Mouse (Mus musculus) midbrain, embryonic 12.5 days (tissue): ENCODE results near the gene Ubap2l. TPM values are rescaled to one million over a fixed set of nuclear protein-coding genes. Genes with fewer than 3 reads are reported as not detected.

Experiments used
- ATAC-seq: fragments of 200-750 bp; cut with Nextera tagmentation; 2 replicates; pipeline ENCODE4 v1.8.0; 2017; ENCODE audit warnings: low read depth, moderate TSS enrichment, moderate library complexity; ENCODE audit not compliant: low FRiP score
- H3K27ac ChIP-seq: fragments of 300-500 bp; sonication (generic); replicated peaks from 2 replicates; pipeline ENCODE4 v1.5.1; 2016; ENCODE audit warnings: mild to moderate bottlenecking
- H3K27me3 ChIP-seq: fragments of 300-500 bp; sonication (generic); 2 replicates; pipeline ENCODE4 v1.6.1; 2016; ENCODE audit warnings: mild to moderate bottlenecking
- H3K36me3 ChIP-seq: fragments of 300-500 bp; sonication (generic); 2 replicates; pipeline ENCODE4 v1.6.1; 2016
- H3K4me1 ChIP-seq: fragments of 300-500 bp; sonication (generic); 2 replicates; pipeline ENCODE4 v1.6.1; 2016
- H3K4me2 ChIP-seq: fragments of 300-500 bp; sonication (generic); replicated peaks from 2 replicates; pipeline ENCODE4 v1.6.1; 2016; ENCODE audit warnings: mild to moderate bottlenecking, moderate library complexity
- H3K4me3 ChIP-seq: fragments of 300-500 bp; sonication (generic); 2 replicates; pipeline ENCODE4 v1.5.1; 2016; ENCODE audit warnings: mild to moderate bottlenecking
- H3K9ac ChIP-seq: fragments of 300-500 bp; sonication (generic); replicated peaks from 2 replicates; pipeline ENCODE4 v1.6.1; 2016; ENCODE audit warnings: mild to moderate bottlenecking, moderate library complexity
- H3K9me3 ChIP-seq: fragments of 300-500 bp; sonication (generic); 2 replicates; pipeline ENCODE4 v1.6.1; 2016; ENCODE audit warnings: mild to moderate bottlenecking
- WGBS: fragments of 180-500 bp; shearing (Covaris S2); methylation state at CpG from one replicate; pipeline ENCODE4 v1.1.7; 2016; 5-methylcytosine and 5-hydroxymethylcytosine counted together
- polyA plus RNA-seq: library from polyadenylated mRNA; unstranded; fragments of >200 nt; fragmentation: Nextera tagmentation; extraction: Ambion mirVana; gene quantifications from 2 replicates; pipeline ENCODE4 v1.2.1, GENCODE M21; 2016

The Ubap2l gene
- polyA plus RNA-seq, 1 experiment from 2014 or later = 207 TPM

GRCm38 (mm10) chr3:89997791-89998495 lies 54.5 kb downstream of the Ubap2l start:
- Histone ChIP-seq H3K27ac (peak overlapping the region; percentile 84), H3K27me3 (no peaks in the 10 kb centered on the region), H3K9ac (peak overlapping the region; percentile 77), H3K4me3 (peak overlapping the region; percentile 81), H3K4me1 (peaks cover 18% of the 10 kb centered on the region), H3K4me2 (peak overlapping the region; percentile 88), H3K9me3 (no peaks in the 10 kb centered on the region), H3K36me3 (peaks cover 47% of the 10 kb centered on the region)
- ATAC-seq = peak; percentile 64
- 18% methylated on average over 23 of the region's 23 CpGs for WGBS

GRCm38 (mm10) chr3:89994807-89995515 lies 57.5 kb downstream of the Ubap2l start:
- H3K4me3 ChIP-seq = no peak overlapping the region
- no peak overlapping the region for H3K27ac ChIP-seq
- WGBS = 91% methylated on average over 5 of the region's 5 CpGs
- H3K27me3 ChIP-seq = no peaks in the 10 kb centered on the region
- H3K9ac ChIP-seq = no peak overlapping the region
- peaks cover 25% of the 10 kb centered on the region for H3K36me3 ChIP-seq
- no peak overlapping the region for H3K4me2 ChIP-seq
- peaks cover 18% of the 10 kb centered on the region for H3K4me1 ChIP-seq
- no peak for ATAC-seq
- H3K9me3 ChIP-seq = no peaks in the 10 kb centered on the region

- H3K36me3 ChIP-seq = 0 out of 2 replicates have a peak, but pooled peaks cover 3% of the 10 kb centered on the region
- no peaks in the 10 kb centered on the region for H3K9me3 ChIP-seq
- ATAC-seq = no peak
- H3K9ac ChIP-seq = no peak overlapping the region
- no peak overlapping the region for H3K27ac ChIP-seq
- no peaks in the 10 kb centered on the region for H3K27me3 ChIP-seq
- WGBS = 92% methylated on average over 4 of the region's 4 CpGs
- H3K4me2 ChIP-seq = no peak overlapping the region
- H3K4me3 ChIP-seq = no peak overlapping the region
- H3K4me1 ChIP-seq = no peaks in the 10 kb centered on the region
Measured at GRCm38 (mm10) chr3:89987822-89988221, 64.6 kb downstream of the Ubap2l start.

GRCm38 (mm10) chr3:89987211-89987610 lies 65.2 kb downstream of the Ubap2l start:
- H3K4me2 ChIP-seq = no peak overlapping the region
- H3K4me3 ChIP-seq = no peak overlapping the region
- no peaks in the 10 kb centered on the region for H3K27me3 ChIP-seq
- H3K27ac ChIP-seq = no peak overlapping the region
- 0 out of 2 replicates have a peak, but pooled peaks cover 3% of the 10 kb centered on the region for H3K36me3 ChIP-seq
- H3K9me3 ChIP-seq = no peaks in the 10 kb centered on the region
- ATAC-seq = no peak
- H3K4me1 ChIP-seq = no peaks in the 10 kb centered on the region
- WGBS = 61% methylated on average over 3 of the region's 3 CpGs
- H3K9ac ChIP-seq = no peak overlapping the region

GRCm38 (mm10) chr3:89982426-89982825 lies 70.0 kb downstream of the Ubap2l start:
- Histone ChIP-seq H3K27ac (no peak overlapping the region), H3K9ac (no peak overlapping the region), H3K4me1 (no peaks in the 10 kb centered on the region), H3K27me3 (no peaks in the 10 kb centered on the region), H3K36me3 (no peaks in the 10 kb centered on the region), H3K9me3 (no peaks in the 10 kb centered on the region), H3K4me3 (no peak overlapping the region), H3K4me2 (no peak overlapping the region)
- ATAC-seq = no peak
- WGBS = 79% methylated on average over 5 of the region's 5 CpGs

GRCm38 (mm10) chr3:89976859-89977258 lies 75.6 kb downstream of the Ubap2l start:
- no peak overlapping the region for H3K9ac ChIP-seq
- no peaks in the 10 kb centered on the region for H3K27me3 ChIP-seq
- no peaks in the 10 kb centered on the region for H3K36me3 ChIP-seq
- H3K4me3 ChIP-seq = no peak overlapping the region
- no peaks in the 10 kb centered on the region for H3K4me1 ChIP-seq
- H3K4me2 ChIP-seq = no peak overlapping the region
- ATAC-seq = no peak
- H3K27ac ChIP-seq = no peak overlapping the region
- no peaks in the 10 kb centered on the region for H3K9me3 ChIP-seq

- ATAC-seq = no peak
Measured at GRCm38 (mm10) chr3:89968509-89968908, 83.9 kb downstream of the Ubap2l start.

GRCm38 (mm10) chr3:89966946-89967345 lies 85.5 kb downstream of the Ubap2l start:
- H3K4me1 ChIP-seq = peaks cover 20% of the 10 kb centered on the region
- H3K4me2 ChIP-seq = no peak overlapping the region
- ATAC-seq = no peak
- H3K4me3 ChIP-seq = no peak overlapping the region
- H3K36me3 ChIP-seq = no peaks in the 10 kb centered on the region
- H3K9ac ChIP-seq = no peak overlapping the region
- H3K9me3 ChIP-seq = no peaks in the 10 kb centered on the region
- no peak overlapping the region for H3K27ac ChIP-seq
- 75% methylated on average over 4 of the region's 4 CpGs for WGBS
- 0 out of 2 replicates have a peak, but pooled peaks cover under 1% of the 10 kb centered on the region for H3K27me3 ChIP-seq

More at GRCm38 (mm10) chr3:89968509-89968908, 83.9 kb downstream of the Ubap2l start:
- H3K4me3 ChIP-seq = no peak overlapping the region
- WGBS = 79% methylated on average over 7 of the region's 7 CpGs
- no peaks in the 10 kb centered on the region for H3K36me3 ChIP-seq
- no peak overlapping the region for H3K27ac ChIP-seq
- no peaks in the 10 kb centered on the region for H3K27me3 ChIP-seq
- peaks cover 17% of the 10 kb centered on the region for H3K4me1 ChIP-seq
- no peaks in the 10 kb centered on the region for H3K9me3 ChIP-seq
- H3K9ac ChIP-seq = no peak overlapping the region
- no peak overlapping the region for H3K4me2 ChIP-seq

GRCm38 (mm10) chr3:89965972-89966371 lies 86.5 kb downstream of the Ubap2l start:
- no peak overlapping the region for H3K4me3 ChIP-seq
- 94% methylated on average over 5 of the region's 5 CpGs for WGBS
- ATAC-seq = no peak

GRCm38 (mm10) chr3:89965557-89965956 lies 86.9 kb downstream of the Ubap2l start:
- 0 out of 2 replicates have a peak, but pooled peaks cover 7% of the 10 kb centered on the region for H3K27me3 ChIP-seq
- ATAC-seq = no peak
- H3K9me3 ChIP-seq = no peaks in the 10 kb centered on the region
- H3K4me1 ChIP-seq = peaks cover 34% of the 10 kb centered on the region
- WGBS = 96% methylated on average over 8 of the region's 8 CpGs
- H3K4me2 ChIP-seq = no peak overlapping the region
- no peak overlapping the region; the same call in 1 of the 2 replicates for H3K9ac ChIP-seq
- H3K36me3 ChIP-seq = no peaks in the 10 kb centered on the region
- no peak overlapping the region for H3K27ac ChIP-seq
- no peak overlapping the region for H3K4me3 ChIP-seq

More at GRCm38 (mm10) chr3:89965972-89966371, 86.5 kb downstream of the Ubap2l start:
- Histone ChIP-seq H3K27ac (no peak overlapping the region), H3K4me2 (no peak overlapping the region), H3K27me3 (0 out of 2 replicates have a peak, but pooled peaks cover 7% of the 10 kb centered on the region), H3K36me3 (no peaks in the 10 kb centered on the region), H3K9ac (no peak overlapping the region), H3K4me1 (peaks cover 30% of the 10 kb centered on the region), H3K9me3 (no peaks in the 10 kb centered on the region)

- Histone ChIP-seq H3K4me2 (peak overlapping the region; percentile 97), H3K9me3 (no peaks in the 10 kb centered on the region), H3K4me3 (peak overlapping the region; percentile 98), H3K36me3 (peaks cover 4% of the 10 kb centered on the region; the same call in 1 of the 2 replicates), H3K27me3 (0 out of 2 replicates have a peak, but pooled peaks cover 7% of the 10 kb centered on the region), H3K27ac (peak overlapping the region; percentile 86), H3K4me1 (peaks cover 48% of the 10 kb centered on the region), H3K9ac (peak overlapping the region; percentile 98)
- 33% methylated on average over 22 of the region's 22 CpGs for WGBS
- ATAC-seq = 0 out of 2 replicates have a peak, but pooled peaks have one; percentile 3
Measured at GRCm38 (mm10) chr3:89963926-89964739, 88.3 kb downstream of the Ubap2l start.
